Mouse (Mus musculus) forebrain, embryonic 13.5 days (tissue): Measurements from ENCODE around the gene Eloa. TPM values are rescaled to one million over a fixed set of nuclear protein-coding genes. Genes with fewer than 3 reads are reported as not detected.
"Not testable (repeated sequence)": the region's sequence is repeated elsewhere in the genome, so short reads cannot be mapped to it uniquely, and the experiment has no call there.

ENCODE experiments used
- ATAC-seq: fragments of 200-750 bp; cut with Nextera tagmentation; 2 replicates; pipeline ENCODE4 v1.8.0; 2017
- H3K27ac ChIP-seq: fragments of 300-500 bp; sonication (generic); 2 replicates; pipeline ENCODE4 v1.5.1; 2015; ENCODE audit warnings: inconsistent platforms, mild to moderate bottlenecking, moderate library complexity
- H3K27me3 ChIP-seq: fragments of 300-500 bp; sonication (generic); 2 replicates; pipeline ENCODE4 v1.6.1; 2015; ENCODE audit warnings: mild to moderate bottlenecking, inconsistent platforms
- H3K36me3 ChIP-seq: fragments of 300-500 bp; sonication (generic); 2 replicates; pipeline ENCODE4 v1.6.1; 2015; ENCODE audit warnings: mild to moderate bottlenecking, inconsistent platforms; ENCODE audit not compliant: poor library complexity, severe bottlenecking
- H3K4me1 ChIP-seq: fragments of 300-500 bp; sonication (generic); 2 replicates; pipeline ENCODE4 v1.6.1; 2015; ENCODE audit warnings: inconsistent platforms
- H3K4me2 ChIP-seq: fragments of 300-500 bp; sonication (generic); 2 replicates; pipeline ENCODE4 v1.6.1; 2015; ENCODE audit warnings: inconsistent platforms, mild to moderate bottlenecking, moderate library complexity
- H3K4me3 ChIP-seq: fragments of 300-500 bp; sonication (generic); 2 replicates; pipeline ENCODE4 v1.5.1; 2015; ENCODE audit warnings: mild to moderate bottlenecking, inconsistent platforms
- H3K9ac ChIP-seq: fragments of 300-500 bp; sonication (generic); 2 replicates; pipeline ENCODE4 v1.6.1; 2015; ENCODE audit warnings: mild to moderate bottlenecking, inconsistent platforms
- H3K9me3 ChIP-seq: fragments of 300-500 bp; sonication (generic); replicated peaks from 2 replicates; pipeline ENCODE4 v1.6.1; 2016; ENCODE audit warnings: inconsistent platforms
- WGBS: fragments of 180-500 bp; shearing (Covaris S2); methylation state at CpG from one replicate; pipeline ENCODE4 v1.1.7; 2015; 5-methylcytosine and 5-hydroxymethylcytosine counted together
- polyA plus RNA-seq: library from polyadenylated mRNA; unstranded; fragments of >200 nt; fragmentation: Nextera tagmentation; extraction: Ambion mirVana; gene quantifications from 2 replicates; pipeline ENCODE4 v1.2.1, GENCODE M21; 2015

The Eloa gene
- polyA plus RNA-seq, result 29.1 and 30.9 TPM in 2 replicates

- WGBS, result under 1% methylated on average over 47 of the region's 48 CpGs
- Histone ChIP-seq H3K4me3 (peak within 1 kb of the TSS; percentile 98), H3K36me3 (no peaks in the 10 kb centered on the region), H3K9ac (peak within 1 kb of the TSS; percentile 97), H3K27ac (peak within 1 kb of the TSS; percentile 80), H3K9me3 (no peaks in the 10 kb centered on the region), H3K27me3 (no peaks in the 10 kb centered on the region), H3K4me1 (peaks cover 15% of the 10 kb centered on the region), H3K4me2 (peak within 1 kb of the TSS; percentile 97)
- peak; percentile 99 for ATAC-seq
Observed at GRCm38 (mm10) chr4:136021549-136022047, at the start of gene Eloa. Eloa (minus strand) TSS chr4:136021763.

GRCm38 (mm10) chr4:136071178-136071714 is 49.7 kb upstream of the Eloa start:
- Histone ChIP-seq H3K4me3 (no peak overlapping the region), H3K4me1 (peaks cover 8% of the 10 kb centered on the region; the same call in 1 of the 2 replicates), H3K27ac (no peak overlapping the region), H3K36me3 (no peaks in the 10 kb centered on the region), H3K9ac (no peak overlapping the region), H3K27me3 (no peaks in the 10 kb centered on the region), H3K9me3 (no peaks in the 10 kb centered on the region), H3K4me2 (peak overlapping the region; percentile 25)
- WGBS, result 4% methylated on average over 15 of the region's 15 CpGs
- peak; percentile 38; the same call in 1 of the 2 replicates for ATAC-seq

GRCm38 (mm10) chr4:136070592-136070991 is 49.0 kb upstream of the Eloa start:
- 64% methylated on average over 6 of the region's 6 CpGs for WGBS
- H3K4me3 ChIP-seq, result no peak overlapping the region
- no peak overlapping the region for H3K4me2 ChIP-seq
- no peaks in the 10 kb centered on the region for H3K9me3 ChIP-seq
- H3K9ac ChIP-seq, result no peak overlapping the region
- ATAC-seq, result no peak
- H3K36me3 ChIP-seq, result no peaks in the 10 kb centered on the region
- H3K27ac ChIP-seq, result no peak overlapping the region
- H3K27me3 ChIP-seq, result no peaks in the 10 kb centered on the region
- H3K4me1 ChIP-seq, result peaks cover 8% of the 10 kb centered on the region; the same call in 1 of the 2 replicates

- Histone ChIP-seq H3K27me3 (no peaks in the 10 kb centered on the region), H3K27ac (no peak overlapping the region), H3K9me3 (no peaks in the 10 kb centered on the region), H3K4me3 (no peak overlapping the region), H3K4me1 (peaks cover 8% of the 10 kb centered on the region; the same call in 1 of the 2 replicates), H3K36me3 (no peaks in the 10 kb centered on the region), H3K4me2 (no peak overlapping the region), H3K9ac (no peak overlapping the region)
- peak; percentile 66; the same call in 1 of the 2 replicates for ATAC-seq
- WGBS, result 3% methylated on average over 18 of the region's 18 CpGs
Observed at GRCm38 (mm10) chr4:136069954-136070353, 48.4 kb upstream of the Eloa start.

- Histone ChIP-seq H3K4me3 (no peak overlapping the region), H3K4me1 (peaks cover 8% of the 10 kb centered on the region; the same call in 1 of the 2 replicates), H3K4me2 (no peak overlapping the region), H3K9me3 (no peaks in the 10 kb centered on the region), H3K27me3 (no peaks in the 10 kb centered on the region), H3K36me3 (no peaks in the 10 kb centered on the region), H3K9ac (no peak overlapping the region), H3K27ac (no peak overlapping the region)
- 71% methylated on average over 4 of the region's 4 CpGs for WGBS
- ATAC-seq, result no peak
Observed at GRCm38 (mm10) chr4:136069313-136069712, 47.8 kb upstream of the Eloa start.

- no peak overlapping the region for H3K4me3 ChIP-seq
- H3K27me3 ChIP-seq, result no peaks in the 10 kb centered on the region
- no peaks in the 10 kb centered on the region for H3K36me3 ChIP-seq
- no peak for ATAC-seq
- H3K9ac ChIP-seq, result no peak overlapping the region
- H3K4me2 ChIP-seq, result no peak overlapping the region
- no peak overlapping the region for H3K27ac ChIP-seq
- 93% methylated on average over 4 of the region's 4 CpGs for WGBS
- no peaks in the 10 kb centered on the region for H3K9me3 ChIP-seq
- no peaks in the 10 kb centered on the region for H3K4me1 ChIP-seq
Observed at GRCm38 (mm10) chr4:136063143-136063542, 41.6 kb upstream of the Eloa start.

- 58% methylated on average over 9 of the region's 9 CpGs for WGBS
- not testable (repeated sequence) for ATAC-seq, H3K4me1 ChIP-seq
Observed at GRCm38 (mm10) chr4:136059800-136060488, 38.4 kb upstream of the Eloa start.

GRCm38 (mm10) chr4:136057916-136058315 is 36.4 kb upstream of the Eloa start:
- no peaks in the 10 kb centered on the region for H3K27me3 ChIP-seq
- H3K27ac ChIP-seq, result no peak overlapping the region
- no peak overlapping the region for H3K4me3 ChIP-seq
- no peak overlapping the region for H3K4me2 ChIP-seq
- WGBS, result 92% methylated on average over 5 of the region's 5 CpGs
- no peak for ATAC-seq
- no peaks in the 10 kb centered on the region for H3K36me3 ChIP-seq
- H3K9ac ChIP-seq, result no peak overlapping the region
- H3K9me3 ChIP-seq, result no peaks in the 10 kb centered on the region
- H3K4me1 ChIP-seq, result no peaks in the 10 kb centered on the region

More at GRCm38 (mm10) chr4:136059800-136060488, 38.4 kb upstream of the Eloa start:
- not testable (repeated sequence) for H3K4me3 ChIP-seq, H3K4me2 ChIP-seq, H3K27ac ChIP-seq, H3K9me3 ChIP-seq, H3K9ac ChIP-seq, H3K27me3 ChIP-seq, H3K36me3 ChIP-seq

GRCm38 (mm10) chr4:136056030-136056429 is 34.5 kb upstream of the Eloa start:
- Histone ChIP-seq H3K9ac (no peak overlapping the region; the same call in 1 of the 2 replicates), H3K9me3 (no peaks in the 10 kb centered on the region), H3K36me3 (peaks cover 9% of the 10 kb centered on the region), H3K4me1 (peaks cover 13% of the 10 kb centered on the region), H3K4me2 (no peak overlapping the region), H3K4me3 (no peak overlapping the region), H3K27ac (no peak overlapping the region), H3K27me3 (no peaks in the 10 kb centered on the region)
- no peak for ATAC-seq
- WGBS, result 37% methylated on average over 1 of the region's 1 CpGs

- ATAC-seq, result no peak
- WGBS, result 85% methylated on average over 5 of the region's 5 CpGs
Observed at GRCm38 (mm10) chr4:136053843-136054242, 32.3 kb upstream of the Eloa start.

GRCm38 (mm10) chr4:136053247-136053596 is 31.7 kb upstream of the Eloa start, which contains the start of gene Rpl11:
Rpl11 (minus strand) TSS chr4:136053428.
- H3K4me3 ChIP-seq, result peak within 1 kb of the TSS; percentile 97
- H3K36me3 ChIP-seq, result peaks cover 37% of the 10 kb centered on the region
- peak within 1 kb of the TSS; percentile 92 for H3K27ac ChIP-seq
- WGBS, result under 1% methylated on average over 21 of the region's 21 CpGs
- peaks cover 29% of the 10 kb centered on the region for H3K4me1 ChIP-seq
- no peaks in the 10 kb centered on the region for H3K9me3 ChIP-seq
- ATAC-seq, result peak; percentile 98
- H3K4me2 ChIP-seq, result peak within 1 kb of the TSS; percentile 99
- no peaks in the 10 kb centered on the region for H3K27me3 ChIP-seq
- H3K9ac ChIP-seq, result peak within 1 kb of the TSS; percentile 98

More at GRCm38 (mm10) chr4:136053843-136054242, 32.3 kb upstream of the Eloa start:
- no peaks in the 10 kb centered on the region for H3K9me3 ChIP-seq
- H3K4me3 ChIP-seq, result no peak overlapping the region
- H3K4me2 ChIP-seq, result no peak overlapping the region
- H3K27me3 ChIP-seq, result no peaks in the 10 kb centered on the region
- H3K4me1 ChIP-seq, result peaks cover 29% of the 10 kb centered on the region
- peaks cover 31% of the 10 kb centered on the region for H3K36me3 ChIP-seq
- no peak overlapping the region for H3K27ac ChIP-seq
- no peak overlapping the region for H3K9ac ChIP-seq

- Histone ChIP-seq H3K27ac (peak overlapping the region; percentile 92), H3K4me2 (peak overlapping the region; percentile 99), H3K36me3 (peaks cover 42% of the 10 kb centered on the region), H3K27me3 (no peaks in the 10 kb centered on the region), H3K4me3 (peak overlapping the region; percentile 97), H3K9me3 (no peaks in the 10 kb centered on the region), H3K4me1 (peaks cover 29% of the 10 kb centered on the region), H3K9ac (peak overlapping the region; percentile 98)
- ATAC-seq, result peak; percentile 89
- WGBS, result under 1% methylated on average over 50 of the region's 50 CpGs
Observed at GRCm38 (mm10) chr4:136052534-136053246, 31.1 kb upstream of the Eloa start.
